Mouse (Mus musculus): ENCODE data around the gene Serpinb6d.

Gene Serpinb6d

DNA sequence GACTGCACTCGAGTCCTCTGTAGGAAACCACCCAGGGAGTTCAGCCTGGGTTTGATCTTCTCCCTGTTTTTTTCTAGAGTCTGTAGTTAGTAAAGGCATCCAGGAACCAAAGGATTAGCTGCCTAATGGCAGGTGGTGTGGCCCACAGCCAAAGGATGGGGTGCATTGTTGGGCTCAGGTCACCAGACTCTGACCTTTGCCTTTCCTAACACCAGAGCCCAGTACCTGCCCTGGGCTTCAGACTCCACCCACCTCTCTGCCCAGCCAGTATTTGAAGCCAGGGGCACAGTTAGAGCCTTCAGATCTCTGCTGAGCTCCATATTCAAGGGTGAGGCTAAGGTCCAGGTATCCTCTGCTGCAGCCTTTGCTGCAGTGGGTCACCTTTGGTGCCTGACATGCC, at the start of gene Serpinb6d:
Gene Serpinb6d (plus strand): TSS at position 301 of the 400 bp plus-strand sequence.
- no peak for DNase-seq

DNA sequence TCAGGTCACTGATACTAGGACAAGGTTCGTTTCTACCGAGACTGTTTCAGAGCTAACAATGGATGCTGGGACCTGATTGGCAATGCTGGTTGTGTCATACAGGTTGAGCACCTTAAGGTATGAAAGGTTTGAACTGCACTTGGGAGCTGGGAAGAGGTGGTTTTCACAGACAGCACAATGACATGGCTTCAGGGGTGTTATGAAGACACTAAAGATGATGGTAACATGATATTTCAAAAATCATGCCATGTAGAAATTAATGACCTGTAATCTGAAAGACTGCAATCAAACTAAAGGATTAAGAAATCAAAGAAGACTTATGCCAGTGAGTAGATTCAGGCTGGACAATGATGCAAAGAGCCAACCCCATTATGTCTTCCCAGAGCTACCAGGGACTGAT, 38.3 kb upstream of the Serpinb6d start:
- DNase-seq, result no peak

DNA sequence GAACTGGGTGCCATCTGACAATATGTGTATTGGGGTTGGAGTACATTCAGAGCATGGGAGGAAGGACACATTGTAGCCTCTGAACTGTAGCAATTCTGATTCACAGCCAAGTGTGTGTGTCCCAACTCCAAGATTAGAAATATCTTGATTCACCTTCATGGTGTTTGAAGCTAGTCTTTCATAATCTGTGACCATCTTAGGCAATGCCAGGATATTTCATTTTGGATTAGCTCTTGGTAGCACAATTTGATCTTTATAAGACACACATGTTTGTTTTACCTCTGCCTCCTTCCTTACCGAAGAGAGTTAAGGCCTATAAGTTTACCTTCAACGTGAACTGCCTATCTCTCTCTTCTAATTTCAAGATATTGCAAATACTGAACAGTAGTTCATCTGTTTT, 18.7 kb upstream of the Serpinb6d start:
- DNase-seq, result no peak

DNA sequence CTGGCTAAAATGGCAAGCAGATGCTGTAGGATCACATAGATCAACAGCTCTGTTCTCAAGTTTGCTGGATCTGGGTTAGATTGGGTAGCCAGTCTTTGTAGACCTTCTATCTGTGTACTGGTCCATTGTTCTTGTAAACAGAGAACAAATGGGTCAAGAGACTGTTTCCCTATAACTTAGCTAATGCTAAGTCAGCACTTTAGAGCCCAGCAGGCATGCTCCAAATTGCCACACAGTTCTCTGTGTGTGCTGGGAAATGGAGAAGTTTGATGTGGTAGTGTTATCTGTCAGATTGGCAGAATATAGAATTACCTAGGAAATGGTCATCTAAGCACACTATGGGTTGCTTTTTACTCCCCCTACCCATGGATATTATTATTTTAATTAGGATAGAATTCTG, 1.3 kb downstream of the Serpinb6d start:
- no peak for DNase-seq

DNA sequence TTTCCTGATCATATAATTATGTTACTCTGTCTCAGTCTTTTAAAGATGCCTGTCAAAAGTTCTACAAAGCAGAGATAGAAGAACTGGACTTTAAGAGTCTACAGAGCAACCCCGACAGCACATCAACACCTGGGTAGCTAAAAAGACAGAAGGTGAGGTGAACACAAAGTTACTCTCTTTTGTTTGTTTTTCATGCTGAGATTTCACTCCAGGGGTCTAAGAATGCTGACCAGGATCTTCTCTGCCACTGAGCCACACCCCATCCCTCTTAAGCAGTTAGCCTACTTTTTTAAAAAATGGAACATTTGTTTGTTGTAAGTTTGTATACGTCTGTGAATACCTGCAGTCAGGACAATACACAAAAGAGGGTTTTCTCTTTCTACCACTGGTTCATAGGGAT, 59.1 kb downstream of the Serpinb6d start:
- no peak for DNase-seq
